Mouse (Mus musculus): ENCODE data around the gene Cib4.

- no peak for TF ChIP-seq CTCF (IDR thresholded peaks at IDR 0.05; ENCODE audit: borderline replicate concordance, insufficient read depth, low read depth, low read length)
- no peak for TF ChIP-seq POLR2A (IDR thresholded peaks at IDR 0.05; ENCODE audit: borderline replicate concordance, insufficient read depth, low read length)
Measured at GRCm38 (mm10) chr5:30594953-30595560, 49.4 kb upstream of the Cib4 start.
